Mouse (Mus musculus): ENCODE data around the gene Gmcl1. TPM values are rescaled to one million over a fixed set of nuclear protein-coding genes. Genes with fewer than 3 reads are reported as not detected.

The Gmcl1 gene
- polyA plus RNA-seq, 1 experiment from 2014 or later, result 14.4 TPM

- Histone ChIP-seq H3K9ac (no peak overlapping the region), H3K36me3 (peaks cover 6% of the 10 kb centered on the region; the same call in 1 of the 2 replicates), H3K4me3 (no peak overlapping the region), H3K27ac (no peak overlapping the region), H3K9me3 (replicated peaks) (no peaks in the 10 kb centered on the region), H3K4me2 (no peak overlapping the region), H3K4me1 (replicated peaks) (peaks cover 6% of the 10 kb centered on the region; the same call in 1 of the 2 replicates), H3K27me3 (no peaks in the 10 kb centered on the region)
- no peak for ATAC-seq (replicated peaks; ENCODE audit: insufficient number of reproducible peaks, insufficient read depth, low FRiP score, low read depth)
- 82% methylated on average over 3 of the region's 3 CpGs for WGBS
Observed at GRCm38 (mm10) chr6:86658501-86658900, 74.7 kb downstream of the Gmcl1 start.

- Histone ChIP-seq H3K4me1 (replicated peaks) (peaks cover 6% of the 10 kb centered on the region; the same call in 1 of the 2 replicates), H3K4me3 (no peak overlapping the region), H3K4me2 (no peak overlapping the region), H3K9ac (no peak overlapping the region), H3K27me3 (no peaks in the 10 kb centered on the region), H3K9me3 (replicated peaks) (no peaks in the 10 kb centered on the region), H3K27ac (no peak overlapping the region), H3K36me3 (peaks cover 25% of the 10 kb centered on the region)
- WGBS, result 73% methylated on average over 9 of the region's 9 CpGs
- no peak for ATAC-seq (replicated peaks; ENCODE audit: insufficient number of reproducible peaks, insufficient read depth, low FRiP score, low read depth)
Observed at GRCm38 (mm10) chr6:86654270-86654916, 78.8 kb downstream of the Gmcl1 start.

- H3K4me2 ChIP-seq, result no peak overlapping the region
- no peak overlapping the region for H3K4me3 ChIP-seq
- WGBS, result 93% methylated on average over 6 of the region's 6 CpGs
- H3K27ac ChIP-seq, result no peak overlapping the region
- H3K9ac ChIP-seq, result no peak overlapping the region
- no peak for ATAC-seq (replicated peaks; ENCODE audit: insufficient number of reproducible peaks, insufficient read depth, low FRiP score, low read depth)
- peaks cover 6% of the 10 kb centered on the region; the same call in 1 of the 2 replicates for H3K4me1 ChIP-seq (replicated peaks)
- no peaks in the 10 kb centered on the region for H3K9me3 ChIP-seq (replicated peaks)
- no peaks in the 10 kb centered on the region for H3K27me3 ChIP-seq
- peaks cover 30% of the 10 kb centered on the region for H3K36me3 ChIP-seq
Observed at GRCm38 (mm10) chr6:86653026-86653425, 80.2 kb downstream of the Gmcl1 start.

- no peaks in the 10 kb centered on the region for H3K4me1 ChIP-seq (replicated peaks)
- H3K9me3 ChIP-seq (replicated peaks), result no peaks in the 10 kb centered on the region
- H3K27ac ChIP-seq, result no peak overlapping the region
- no peak overlapping the region for H3K4me2 ChIP-seq
- 71% methylated on average over 7 of the region's 7 CpGs for WGBS
- H3K27me3 ChIP-seq, result no peaks in the 10 kb centered on the region
- no peak for ATAC-seq (replicated peaks; ENCODE audit: insufficient number of reproducible peaks, insufficient read depth, low FRiP score, low read depth)
- no peak overlapping the region for H3K4me3 ChIP-seq
- peaks cover 18% of the 10 kb centered on the region for H3K36me3 ChIP-seq
- H3K9ac ChIP-seq, result no peak overlapping the region
Observed at GRCm38 (mm10) chr6:86646143-86646542, 87.0 kb downstream of the Gmcl1 start.

- Histone ChIP-seq H3K4me2 (no peak overlapping the region), H3K9me3 (replicated peaks) (no peaks in the 10 kb centered on the region), H3K4me3 (no peak overlapping the region), H3K9ac (no peak overlapping the region), H3K36me3 (peaks cover 13% of the 10 kb centered on the region), H3K4me1 (replicated peaks) (no peaks in the 10 kb centered on the region), H3K27me3 (no peaks in the 10 kb centered on the region), H3K27ac (no peak overlapping the region)
- WGBS, result 64% methylated on average over 4 of the region's 4 CpGs
- no peak for ATAC-seq (replicated peaks; ENCODE audit: insufficient number of reproducible peaks, insufficient read depth, low FRiP score, low read depth)
Observed at GRCm38 (mm10) chr6:86645551-86645950, 87.6 kb downstream of the Gmcl1 start.

GRCm38 (mm10) chr6:86644775-86645400, 88.3 kb downstream of the Gmcl1 start:
- 76% methylated on average over 3 of the region's 3 CpGs for WGBS
- no peak overlapping the region for H3K4me3 ChIP-seq
- no peaks in the 10 kb centered on the region for H3K9me3 ChIP-seq (replicated peaks)
- no peak overlapping the region for H3K27ac ChIP-seq
- no peak overlapping the region for H3K9ac ChIP-seq
- H3K36me3 ChIP-seq, result peaks cover 8% of the 10 kb centered on the region
- ATAC-seq (replicated peaks; ENCODE audit: insufficient number of reproducible peaks, insufficient read depth, low FRiP score, low read depth), result no peak
- H3K4me2 ChIP-seq, result no peak overlapping the region
- no peaks in the 10 kb centered on the region for H3K27me3 ChIP-seq
- no peaks in the 10 kb centered on the region for H3K4me1 ChIP-seq (replicated peaks)

Other genes with a start within 250 kb of the Gmcl1 start
- gene Pcbp1, start 207.1 kb downstream of the Gmcl1 start, polyA plus RNA-seq (2015; fragmentation: Nextera tagmentation; extraction: Ambion mirVana), result 313 and 337 TPM in 2 replicates
- 0.57 and 0.84 TPM in 2 replicates for gene Asprv1, start 105.2 kb downstream of the Gmcl1 start, polyA plus RNA-seq (2015; fragmentation: Nextera tagmentation; extraction: Ambion mirVana)
- 7.6 and 9.8 TPM in 2 replicates for gene Mxd1, start 64.2 kb downstream of the Gmcl1 start, polyA plus RNA-seq (2015; fragmentation: Nextera tagmentation; extraction: Ambion mirVana)
- gene Snrnp27, start 48.9 kb downstream of the Gmcl1 start, polyA plus RNA-seq (2015; fragmentation: Nextera tagmentation; extraction: Ambion mirVana), result 68.3 and 81.3 TPM in 2 replicates
- 26.3 and 32.3 TPM in 2 replicates for gene Anxa4, start 60.2 kb upstream of the Gmcl1 start, polyA plus RNA-seq (2015; fragmentation: Nextera tagmentation; extraction: Ambion mirVana)
- 16.6 and 21.8 TPM in 2 replicates for gene Aak1, start 116.1 kb upstream of the Gmcl1 start, polyA plus RNA-seq (2015; fragmentation: Nextera tagmentation; extraction: Ambion mirVana)